Mouse (Mus musculus) Patski (cell line): ENCODE measurements around the gene Lhfp. TPM values are rescaled to one million over a fixed set of nuclear protein-coding genes. Genes with fewer than 3 reads are reported as not detected.

Experiments
- ATAC-seq: fragments of 100-300 bp; one replicate; pipeline ENCODE4 v1.8.0; 2021
- CTCF ChIA-PET: fragments of 350-600 bp; sonication (Branson Sonifier 250); formaldehyde crosslinking; loops from one replicate; lab custom pipeline; 2022; ENCODE audit warnings: inconsistent platforms; lab: Charles Lee
- POLR2A ChIA-PET: fragments of 350-600 bp; sonication (Branson Sonifier 250); formaldehyde crosslinking; loops from one replicate; lab custom pipeline; 2022; ENCODE audit warnings: antibody characterized with exemption, inconsistent platforms; lab: Charles Lee
- DNase-seq: peaks from one replicate; pipeline ENCODE4 v3.0.0-alpha.2; 2011; ENCODE audit warnings: low read depth, low spot score
- H3K27me3 ChIP-seq: fragments of 371-371 bp; one replicate; pipeline ENCODE4 v1.5.1; 2021
- CTCF ChIP-seq: fragments of 100-300 bp; IDR thresholded peaks from one replicate; pipeline ENCODE4 v1.5.1; 2021
- in situ Hi-C: fragments of 300-500 bp; cut with MboI; formaldehyde crosslinking; loops from 3 replicates; pipeline ENCODE4 v1.11.1; 2018; ENCODE audit warnings: low pct_unique_long_range_greater_than_20kb, mixed read lengths
- polyA plus RNA-seq: library from polyadenylated mRNA; unstranded; gene quantifications from one replicate; pipeline ENCODE4 v1.2.3, GENCODE M21; 2021

Lhfp gene
- polyA plus RNA-seq, 1 experiment from 2014 or later: 589 TPM

GRCm38 (mm10) chr3:53288662-53289061, 247.3 kb downstream of the Lhfp start:
- ChIA-PET CTCF (interaction anchor here (0.9 to 1.4 kb wide), 2 partner anchors 12 to 26 kb away, joined by 3 to 4 read pairs; no protein-coding TSS in a partner anchor), POLR2A (no interaction called here)
- no peak for TF ChIP-seq CTCF
- no peaks in the 10 kb centered on the region for H3K27me3 ChIP-seq
- ATAC-seq: no peak
- DNase-seq: no peak
- in situ Hi-C loops: no loop called here

GRCm38 (mm10) chr3:53289589-53290219, 248.4 kb downstream of the Lhfp start:
- in situ Hi-C loops: no loop called here
- ChIA-PET POLR2A (no interaction called here), CTCF (interaction anchor here (0.9 kb wide), 2 partner anchors 11 to 29 kb away, joined by 3 read pairs; no protein-coding TSS in a partner anchor)
- DNase-seq (no peak), ATAC-seq (no peak)
- H3K27me3 ChIP-seq: no peaks in the 10 kb centered on the region
- TF ChIP-seq CTCF: no peak

GRCm38 (mm10) chr3:53291185-53291584, 249.9 kb downstream of the Lhfp start:
- ATAC-seq (no peak), DNase-seq (no peak)
- in situ Hi-C loops: no loop called here
- ChIA-PET POLR2A (no interaction called here), CTCF (no interaction called here)
- H3K27me3 ChIP-seq: no peaks in the 10 kb centered on the region
- TF ChIP-seq CTCF: peak; percentile 56

GRCm38 (mm10) chr3:53291945-53292344, 250.6 kb downstream of the Lhfp start:
- no peak for TF ChIP-seq CTCF
- DNase-seq: no peak
- ChIA-PET POLR2A (no interaction called here), CTCF (no interaction called here)
- no peak for ATAC-seq
- in situ Hi-C loops: no loop called here
- H3K27me3 ChIP-seq: no peaks in the 10 kb centered on the region

GRCm38 (mm10) chr3:53292474-53292873, 251.1 kb downstream of the Lhfp start:
- ChIA-PET POLR2A (interaction anchor here (1.4 kb wide), 1 partner anchor 9 kb away, joined by 5 read pairs; no protein-coding TSS in a partner anchor), CTCF (interaction anchor here (1.8 kb wide), 1 partner anchor 17 kb away, joined by 4 read pairs; no protein-coding TSS in a partner anchor)
- DNase-seq (no peak), ATAC-seq (no peak)
- no peaks in the 10 kb centered on the region for H3K27me3 ChIP-seq
- in situ Hi-C loops: no loop called here
- no peak for TF ChIP-seq CTCF

- in situ Hi-C loops: no loop called here
- no peaks in the 10 kb centered on the region for H3K27me3 ChIP-seq
- no peak for DNase-seq
- TF ChIP-seq CTCF: no peak
- ChIA-PET CTCF (interaction anchor here (1.2 to 2.3 kb wide), 4 partner anchors 10 to 36 kb away, joined by 4 to 8 read pairs (median 6); no protein-coding TSS in a partner anchor), POLR2A (interaction anchor here (1.0 to 1.4 kb wide), 2 partner anchors 10 to 14 kb away, joined by 3 to 5 read pairs; no protein-coding TSS in a partner anchor)
- ATAC-seq: no peak
These were observed 251.7 kb downstream of the Lhfp start for GRCm38 (mm10) chr3:53292979-53293378.

- DNase-seq: no peak
- no peak for TF ChIP-seq CTCF
- in situ Hi-C loops: no loop called here
- ChIA-PET POLR2A (interaction anchor here (0.7 to 1.4 kb wide), 4 partner anchors 10 to 220 kb away, joined by 3 to 5 read pairs (median 4); no protein-coding TSS in a partner anchor), CTCF (interaction anchor here (1.2 to 2.3 kb wide), 4 partner anchors 9 to 35 kb away, joined by 4 to 8 read pairs (median 6); no protein-coding TSS in a partner anchor)
- ATAC-seq: no peak
- H3K27me3 ChIP-seq: no peaks in the 10 kb centered on the region
These were observed 252.6 kb downstream of the Lhfp start for GRCm38 (mm10) chr3:53293901-53294433.

- ChIA-PET POLR2A (no interaction called here), CTCF (interaction anchor here (0.7 to 2.3 kb wide), 3 partner anchors 10 to 34 kb away, joined by 3 to 7 read pairs (median 4); no protein-coding TSS in a partner anchor)
- DNase-seq (no peak), ATAC-seq (no peak)
- in situ Hi-C loops: no loop called here
- H3K27me3 ChIP-seq: no peaks in the 10 kb centered on the region
- no peak for TF ChIP-seq CTCF
These were observed 253.5 kb downstream of the Lhfp start for GRCm38 (mm10) chr3:53294855-53295254.

GRCm38 (mm10) chr3:53301866-53302265, 260.5 kb downstream of the Lhfp start:
- CTCF ChIA-PET: no interaction called here
- no peak for DNase-seq
- no peak for TF ChIP-seq CTCF
- ATAC-seq: no peak
- POLR2A ChIA-PET: interaction anchor here (0.5 kb wide), 1 partner anchor 67 kb away, joined by 3 read pairs; no protein-coding TSS in a partner anchor
- in situ Hi-C loops: no loop called here
- no peaks in the 10 kb centered on the region for H3K27me3 ChIP-seq

- no peak for TF ChIP-seq CTCF
- ChIA-PET CTCF (interaction anchor here (1.0 to 2.3 kb wide), 4 partner anchors 9 to 144 kb away, joined by 3 to 8 read pairs (median 3); no protein-coding TSS in a partner anchor), POLR2A (interaction anchor here (0.6 to 0.7 kb wide), 2 partner anchors 8 to 1901 kb away, joined by 3 read pairs; no protein-coding TSS in a partner anchor)
- H3K27me3 ChIP-seq: no peaks in the 10 kb centered on the region
- no peak for DNase-seq
- no peak for ATAC-seq
- in situ Hi-C loops: no loop called here
These were observed 263.0 kb downstream of the Lhfp start for GRCm38 (mm10) chr3:53304123-53304900.
